11 mouse cellular contexts compared by ENCODE assay signal in the genomic region with DNA sequence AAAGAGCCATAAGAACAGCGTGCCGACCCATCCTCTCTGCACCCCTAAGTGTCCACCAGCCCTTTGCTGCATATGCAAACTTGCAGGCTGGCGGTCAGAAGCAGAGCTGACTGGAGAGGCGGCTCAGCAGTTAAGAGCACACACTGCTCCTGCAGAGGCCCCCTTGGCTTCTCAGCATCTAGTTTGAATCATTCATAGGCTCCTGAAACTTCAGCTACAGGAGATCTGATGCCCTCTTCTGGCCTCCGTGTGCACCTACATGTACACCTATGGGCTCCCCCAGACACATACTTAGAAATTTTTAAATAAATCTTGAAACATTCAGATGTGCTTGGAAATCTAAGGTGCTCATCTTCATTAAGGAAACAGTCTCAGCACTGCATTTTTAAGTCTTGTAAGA. TPM values are rescaled to one million over a fixed set of nuclear protein-coding genes. Genes with fewer than 3 reads are reported as not detected.
DNase-seq lines count a peak whose midpoint lies in the region; ATAC-seq and TF ChIP-seq lines count a peak whose summit lies in the region.
"Had no signal": no experiment of that assay in that cellular context is flagged by ENCODE, and none has a peak within 500 bp of the region (broad histone marks: within the 10 kb centered on the region; RNA-seq: fewer than 3 reads in every experiment).

No protein-coding gene starts in this region.

- 36% methylated on average over 5 of the region's 5 CpGs for WGBS in intestine, postnatal 0 days
- WGBS in intestine, embryonic 15.5 days, result 30% methylated on average over 5 of the region's 5 CpGs
- 11% methylated on average over 5 of the region's 5 CpGs for WGBS in midbrain, embryonic 10.5 days
- 57% methylated on average over 5 of the region's 5 CpGs for WGBS in kidney, adult 2 months

- H3K9ac ChIP-seq in intestine, postnatal 0 days (ENCODE audit: low read depth, low read length), result no peak overlapping the region
- no peak overlapping the region for H3K9ac ChIP-seq in intestine, embryonic 15.5 days
- H3K9ac ChIP-seq: embryonic facial prominence, embryonic 15.5 days had no signal

- H3K27ac ChIP-seq in intestine, postnatal 0 days (ENCODE audit: low read depth, low read length), result no peak overlapping the region
- H3K27ac ChIP-seq in intestine, embryonic 15.5 days, result no peak overlapping the region
- peak overlapping the region; percentile 14 for H3K27ac ChIP-seq in midbrain, embryonic 10.5 days (replicated peaks)
- H3K27ac ChIP-seq in kidney, adult 2 months (ENCODE audit: insufficient read depth, low read depth, low read length), result no peak overlapping the region
- H3K27ac ChIP-seq: embryonic facial prominence, embryonic 15.5 days; macrophage had no signal

- no peaks in the 10 kb centered on the region for H3K9me3 ChIP-seq in intestine, postnatal 0 days (ENCODE audit: control insufficient read depth)
- no peaks in the 10 kb centered on the region for H3K9me3 ChIP-seq in intestine, embryonic 15.5 days
- peaks cover 7% of the 10 kb centered on the region for H3K9me3 ChIP-seq in midbrain, embryonic 10.5 days (replicated peaks)
- H3K9me3 ChIP-seq: embryonic facial prominence, embryonic 15.5 days had no signal

- ATAC-seq in intestine, postnatal 0 days, result no peak
- ATAC-seq in intestine, embryonic 15.5 days, result no peak

- peak; percentile 57 for DNase-seq in ES-CJ7 (ENCODE audit: low read depth, low spot score)
- peak; percentile 38 for DNase-seq in embryo, embryonic 11.5 days (ENCODE audit: low read depth, low spot score)
- DNase-seq in midbrain, embryonic 10.5 days (ENCODE audit: low spot score), result peak; percentile 31
- no peak for DNase-seq in left cerebral cortex, postnatal 4 days
- DNase-seq in kidney, adult 2 months, result no peak
- DNase-seq in cerebellum, postnatal 36 days, result no peak
- DNase-seq: kidney, postnatal 25 days had no signal

- H3K27me3 ChIP-seq in intestine, postnatal 0 days (replicated peaks; ENCODE audit: control insufficient read depth, insufficient read depth, low read length), result no peaks in the 10 kb centered on the region
- no peaks in the 10 kb centered on the region for H3K27me3 ChIP-seq in intestine, embryonic 15.5 days (replicated peaks)
- no peaks in the 10 kb centered on the region for H3K27me3 ChIP-seq in midbrain, embryonic 10.5 days (ENCODE audit: low read depth, poor library complexity, severe bottlenecking)
- H3K27me3 ChIP-seq in kidney, adult 2 months (replicated peaks; ENCODE audit: control insufficient read depth, insufficient read depth, low read length), result no peaks in the 10 kb centered on the region
- H3K27me3 ChIP-seq: embryonic facial prominence, embryonic 15.5 days had no signal

- no peak overlapping the region for H3K4me2 ChIP-seq in intestine, postnatal 0 days (replicated peaks; ENCODE audit: low read depth)
- H3K4me2 ChIP-seq in intestine, embryonic 15.5 days (replicated peaks), result no peak overlapping the region
- H3K4me2 ChIP-seq: embryonic facial prominence, embryonic 15.5 days had no signal

- H3K4me1 ChIP-seq in intestine, postnatal 0 days (replicated peaks; ENCODE audit: control insufficient read depth, insufficient read depth, low read length), result no peaks in the 10 kb centered on the region
- no peaks in the 10 kb centered on the region for H3K4me1 ChIP-seq in intestine, embryonic 15.5 days (replicated peaks)
- H3K4me1 ChIP-seq in midbrain, embryonic 10.5 days, result peaks cover 17% of the 10 kb centered on the region
- H3K4me1 ChIP-seq in kidney, adult 2 months (ENCODE audit: control insufficient read depth, insufficient read depth, low read length), result no peaks in the 10 kb centered on the region
- H3K4me1 ChIP-seq: embryonic facial prominence, embryonic 15.5 days had no signal

- intact Hi-C loops in left cerebral cortex, postnatal 4 days (cut with DNase I), result no loop called here

- H3K36me3 ChIP-seq in intestine, postnatal 0 days (ENCODE audit: control insufficient read depth, insufficient read depth), result peaks cover 97% of the 10 kb centered on the region
- peaks cover 54% of the 10 kb centered on the region for H3K36me3 ChIP-seq in intestine, embryonic 15.5 days
- no peaks in the 10 kb centered on the region for H3K36me3 ChIP-seq in midbrain, embryonic 10.5 days
- no peaks in the 10 kb centered on the region; the same call in 1 of the 2 replicates for H3K36me3 ChIP-seq in kidney, adult 2 months (ENCODE audit: control insufficient read depth, insufficient read depth, low read length)

- no peak overlapping the region for H3K4me3 ChIP-seq in intestine, postnatal 0 days (ENCODE audit: low read depth, low read length)
- no peak overlapping the region for H3K4me3 ChIP-seq in intestine, embryonic 15.5 days (replicated peaks)
- H3K4me3 ChIP-seq in midbrain, embryonic 10.5 days, result 0 out of 2 replicates have a peak overlapping the region, but pooled peaks have one; percentile 1
- H3K4me3 ChIP-seq in kidney, adult 2 months (ENCODE audit: insufficient read depth, low read depth, low read length), result no peak overlapping the region
- H3K4me3 ChIP-seq: embryonic facial prominence, embryonic 15.5 days had no signal

- peak; percentile 61 for TF ChIP-seq CTCF in intestine, postnatal 0 days (IDR thresholded peaks at IDR 0.05; ENCODE audit: low read depth)
- no peak for TF ChIP-seq CTCF in kidney, adult 2 months (conservative IDR thresholded peaks at IDR 0.05; ENCODE audit: insufficient read depth, insufficient read length, low read depth, low read length)

- no peak for TF ChIP-seq POLR2A in kidney, adult 2 months (IDR thresholded peaks at IDR 0.05; ENCODE audit: low read depth, low read length)

RNA-seq across cellular contexts. Expression of a gene that starts 35.6 kb away (rescaled TPM):
- polyA plus RNA-seq in intestine, postnatal 0 days (2015; fragmentation: Nextera tagmentation; extraction: Ambion mirVana), result 571 and 641 TPM in 2 replicates
- polyA plus RNA-seq in intestine, embryonic 15.5 days (2015; fragmentation: Nextera tagmentation; extraction: Ambion mirVana), result 462 and 533 TPM in 2 replicates
- polyA plus RNA-seq in midbrain, embryonic 10.5 days (2016; fragmentation: Nextera tagmentation; extraction: Ambion mirVana), result 133 and 178 TPM in 2 replicates
- total RNA-seq in left cerebral cortex, postnatal 4 days (2021), result 10 to 100 TPM; 23.2 to 24.1 TPM
- 122 and 131 TPM in 2 replicates for polyA plus RNA-seq in kidney, adult 2 months (2012; rRNA removed)

Comparison
In these comparisons a context has a peak if more than half of its experiments do, and no peak if none do; other contexts are left out.
1. DNase-seq: peak in ES-CJ7 (single experiment), embryo, embryonic 11.5 days (single experiment) and midbrain, embryonic 10.5 days (single experiment); none in left cerebral cortex, postnatal 4 days (single experiment), kidney, adult 2 months (single experiment) and cerebellum, postnatal 36 days (0 of 2).